Mouse (Mus musculus) neural tube, embryonic 13.5 days (tissue): Measurements from ENCODE around the gene Tsks. TPM values are rescaled to one million over a fixed set of nuclear protein-coding genes. Genes with fewer than 3 reads are reported as not detected.
A peak's percentile ranks its signal among the peaks of the same experiment; 100 is the strongest.

Experiments
- ATAC-seq: fragments of 200-750 bp; cut with Nextera tagmentation; 2 replicates; pipeline ENCODE4 v1.8.0; 2017; ENCODE audit warnings: low read depth, mild to moderate bottlenecking, moderate TSS enrichment, moderate library complexity
- H3K27ac ChIP-seq: fragments of 300-500 bp; sonication (generic); replicated peaks from 2 replicates; pipeline ENCODE4 v1.5.1; 2015; ENCODE audit warnings: moderate library complexity, mild to moderate bottlenecking, inconsistent platforms
- H3K27me3 ChIP-seq: fragments of 300-500 bp; sonication (generic); 2 replicates; pipeline ENCODE4 v1.6.1; 2015; ENCODE audit warnings: mild to moderate bottlenecking, inconsistent platforms
- H3K36me3 ChIP-seq: fragments of 300-500 bp; sonication (generic); 2 replicates; pipeline ENCODE4 v1.6.1; 2015; ENCODE audit warnings: mild to moderate bottlenecking, inconsistent platforms
- H3K4me1 ChIP-seq: fragments of 300-500 bp; sonication (generic); replicated peaks from 2 replicates; pipeline ENCODE4 v1.6.1; 2015; ENCODE audit warnings: inconsistent platforms
- H3K4me2 ChIP-seq: fragments of 300-500 bp; sonication (generic); 2 replicates; pipeline ENCODE4 v1.6.1; 2015; ENCODE audit warnings: inconsistent platforms, mild to moderate bottlenecking, moderate library complexity
- H3K4me3 ChIP-seq: fragments of 300-500 bp; sonication (generic); 2 replicates; pipeline ENCODE4 v1.5.1; 2015; ENCODE audit warnings: mild to moderate bottlenecking, inconsistent platforms
- H3K9ac ChIP-seq: fragments of 300-500 bp; sonication (generic); 2 replicates; pipeline ENCODE4 v1.6.1; 2015; ENCODE audit warnings: moderate library complexity, mild to moderate bottlenecking, inconsistent platforms
- H3K9me3 ChIP-seq: fragments of 300-500 bp; sonication (generic); 2 replicates; pipeline ENCODE4 v1.6.1; 2016; ENCODE audit warnings: inconsistent platforms
- WGBS: fragments of 180-500 bp; shearing (Covaris S2); methylation state at CpG from one replicate; pipeline ENCODE4 v1.1.7; 2015; 5-methylcytosine and 5-hydroxymethylcytosine counted together
- polyA plus RNA-seq: library from polyadenylated mRNA; unstranded; fragments of >200 nt; fragmentation: Nextera tagmentation; extraction: Ambion mirVana; gene quantifications from 2 replicates; pipeline ENCODE4 v1.2.1, GENCODE M21; 2015

Tsks gene
- polyA plus RNA-seq, 1 experiment from 2014 or later = 0.22 TPM

DNA sequence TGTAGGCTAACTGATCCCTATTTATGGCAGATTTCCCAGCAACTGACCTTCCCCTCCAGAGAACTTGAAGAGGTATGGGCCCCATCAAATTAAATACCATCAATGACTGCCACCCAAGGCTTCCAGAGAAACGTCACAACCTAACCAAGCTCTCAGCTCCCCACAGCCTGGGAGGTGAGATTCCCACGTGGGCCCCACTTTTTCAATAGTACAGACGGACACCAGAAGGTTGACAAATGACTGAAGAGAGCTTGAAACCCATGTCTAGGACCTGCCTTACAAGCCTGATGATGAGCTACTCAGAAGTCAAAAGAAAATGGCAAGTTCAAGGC is 41.8 kb downstream of the Tsks start:
- whole genome bisulfite sequencing = 44% methylated on average over 3 of the region's 3 CpGs
- no peak for ATAC-seq
- H3K9ac ChIP-seq = peak overlapping the region; percentile 55

GRCm38 (mm10) chr7:44985595-44986191 is 42.7 kb downstream of the Tsks start:
- no peaks in the 10 kb centered on the region for H3K9me3 ChIP-seq
- peak overlapping the region; percentile 98 for H3K9ac ChIP-seq
- H3K4me3 ChIP-seq = peak overlapping the region; percentile 95
- H3K27me3 ChIP-seq = no peaks in the 10 kb centered on the region
- H3K4me1 ChIP-seq = peaks cover 44% of the 10 kb centered on the region
- H3K4me2 ChIP-seq = peak overlapping the region; percentile 70
- ATAC-seq = peak; percentile 7
- peak overlapping the region; percentile 96 for H3K27ac ChIP-seq
- 2% methylated on average over 44 of the region's 45 CpGs for WGBS
- H3K36me3 ChIP-seq = peaks cover 26% of the 10 kb centered on the region

More for the DNA sequence above, 41.8 kb downstream of the Tsks start:
- Histone ChIP-seq H3K36me3 (peaks cover 35% of the 10 kb centered on the region), H3K4me1 (peaks cover 44% of the 10 kb centered on the region), H3K9me3 (no peaks in the 10 kb centered on the region), H3K4me3 (peak overlapping the region; percentile 95), H3K27me3 (no peaks in the 10 kb centered on the region), H3K4me2 (peak overlapping the region; percentile 70), H3K27ac (peak overlapping the region; percentile 96; the same call in 1 of the 2 replicates)

DNA sequence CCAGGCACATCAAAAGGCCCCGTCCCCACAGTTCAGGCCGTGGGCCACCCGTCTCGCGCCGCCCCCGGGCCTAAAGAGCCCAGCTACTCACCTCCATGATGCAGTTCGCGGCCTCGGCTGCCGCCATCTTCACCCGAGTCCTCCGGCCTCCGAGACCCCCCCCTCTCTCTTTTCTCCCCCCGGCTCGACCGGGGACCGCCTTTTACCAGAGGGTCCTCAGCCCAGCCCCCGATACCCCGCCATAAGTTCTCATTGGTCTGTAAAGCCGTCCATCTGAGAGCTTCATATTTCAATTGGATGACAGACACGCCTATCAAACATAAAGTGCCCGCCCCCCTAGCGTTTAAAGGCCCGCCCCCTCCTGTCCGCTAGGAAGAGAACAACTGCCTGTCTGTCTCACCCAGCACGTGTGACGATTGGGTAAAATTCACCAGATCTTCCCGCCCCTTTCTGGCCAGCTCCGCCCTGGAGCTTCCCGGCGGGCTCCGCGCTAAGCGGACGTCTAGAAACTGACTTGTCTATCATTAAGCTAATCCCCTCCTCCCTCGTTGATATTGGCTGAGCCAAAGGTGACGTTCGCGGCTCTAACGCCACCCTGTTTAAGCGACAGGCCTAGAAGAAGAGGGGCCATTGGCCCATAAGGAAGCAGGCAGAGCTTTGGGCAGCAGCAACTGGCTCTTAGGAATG is 43.3 kb downstream of the Tsks start, which contains the start of gene Prmt1:
Gene Prmt1, minus strand, starts transcription at position 377 of the 687 bp plus-strand sequence.
- Histone ChIP-seq H3K4me2 (peak within 1 kb of the TSS; percentile 70), H3K36me3 (peaks cover 21% of the 10 kb centered on the region), H3K9me3 (no peaks in the 10 kb centered on the region), H3K4me1 (peaks cover 44% of the 10 kb centered on the region), H3K27me3 (no peaks in the 10 kb centered on the region), H3K4me3 (peak within 1 kb of the TSS; percentile 95), H3K27ac (peak within 1 kb of the TSS; percentile 96), H3K9ac (peak within 1 kb of the TSS; percentile 98)
- WGBS = under 1% methylated on average over 42 of the region's 42 CpGs
- ATAC-seq = peak; percentile 97

- H3K4me1 ChIP-seq = peaks cover 44% of the 10 kb centered on the region
- peak; percentile 29 for ATAC-seq
Observed at GRCm38 (mm10) chr7:44986879-44987718, 44.1 kb downstream of the Tsks start.

GRCm38 (mm10) chr7:44996672-44997071 is 53.7 kb downstream of the Tsks start:
- no peaks in the 10 kb centered on the region for H3K9me3 ChIP-seq
- no peaks in the 10 kb centered on the region for H3K27me3 ChIP-seq
- H3K4me2 ChIP-seq = peak overlapping the region; percentile 79
- 18% methylated on average over 10 of the region's 10 CpGs for WGBS
- ATAC-seq = peak; percentile 3; the same call in 1 of the 2 replicates
- peaks cover 36% of the 10 kb centered on the region for H3K4me1 ChIP-seq
- H3K9ac ChIP-seq = peak overlapping the region; percentile 79
- peak overlapping the region; percentile 58 for H3K4me3 ChIP-seq
- no peak overlapping the region; the same call in 1 of the 2 replicates for H3K27ac ChIP-seq
- peaks cover 32% of the 10 kb centered on the region for H3K36me3 ChIP-seq

More at GRCm38 (mm10) chr7:44986879-44987718, 44.1 kb downstream of the Tsks start:
- H3K4me3 ChIP-seq = peak overlapping the region; percentile 57
- peak overlapping the region; percentile 90 for H3K27ac ChIP-seq
- H3K27me3 ChIP-seq = no peaks in the 10 kb centered on the region
- WGBS = under 1% methylated on average over 29 of the region's 29 CpGs
- H3K9ac ChIP-seq = peak overlapping the region; percentile 83
- no peaks in the 10 kb centered on the region for H3K9me3 ChIP-seq
- peaks cover 17% of the 10 kb centered on the region for H3K36me3 ChIP-seq
- peak overlapping the region; percentile 70 for H3K4me2 ChIP-seq

GRCm38 (mm10) chr7:44997231-44997939 is 54.4 kb downstream of the Tsks start, which contains the start of gene Irf3:
Gene Irf3 (plus strand): TSS chr7:44997648.
- Histone ChIP-seq H3K27me3 (no peaks in the 10 kb centered on the region), H3K4me2 (peak within 1 kb of the TSS; percentile 79), H3K9ac (peak within 1 kb of the TSS; percentile 79), H3K4me3 (peak within 1 kb of the TSS; percentile 58), H3K27ac (peak within 1 kb of the TSS; percentile 83), H3K4me1 (peaks cover 36% of the 10 kb centered on the region), H3K36me3 (peaks cover 36% of the 10 kb centered on the region), H3K9me3 (no peaks in the 10 kb centered on the region)
- ATAC-seq = peak; percentile 92
- under 1% methylated on average over 43 of the region's 43 CpGs for WGBS

DNA sequence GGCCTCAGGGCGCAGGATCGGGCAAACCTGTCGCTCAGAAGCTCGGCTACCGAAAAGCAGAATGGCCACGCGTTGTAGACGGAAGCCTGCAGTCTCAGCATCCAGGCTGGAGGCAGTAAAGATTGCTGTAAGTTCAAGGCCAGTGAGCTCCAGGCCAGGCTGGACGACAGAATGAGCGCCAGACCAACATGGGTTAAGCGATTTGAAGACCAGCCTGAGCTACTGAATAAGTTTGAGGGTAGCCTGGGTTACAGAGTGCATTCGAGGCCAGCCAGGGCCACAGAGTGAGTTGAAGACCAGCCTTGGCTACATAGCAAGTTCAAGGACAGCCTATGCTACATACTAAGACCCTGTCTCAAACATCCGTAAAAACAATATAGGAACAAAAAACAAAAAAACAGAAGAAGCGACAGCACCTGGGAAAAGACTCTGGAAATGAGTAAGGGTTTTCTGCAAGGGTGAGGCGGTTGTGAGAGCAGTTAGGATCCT is 55.0 kb downstream of the Tsks start:
- Histone ChIP-seq H3K27ac (peak overlapping the region; percentile 83), H3K9me3 (no peaks in the 10 kb centered on the region), H3K4me3 (peak overlapping the region; percentile 58), H3K9ac (peak overlapping the region; percentile 79), H3K36me3 (peaks cover 40% of the 10 kb centered on the region), H3K4me1 (peaks cover 36% of the 10 kb centered on the region), H3K27me3 (no peaks in the 10 kb centered on the region), H3K4me2 (peak overlapping the region; percentile 79)
- ATAC-seq = peak; percentile 12
- WGBS = 4% methylated on average over 15 of the region's 15 CpGs

DNA sequence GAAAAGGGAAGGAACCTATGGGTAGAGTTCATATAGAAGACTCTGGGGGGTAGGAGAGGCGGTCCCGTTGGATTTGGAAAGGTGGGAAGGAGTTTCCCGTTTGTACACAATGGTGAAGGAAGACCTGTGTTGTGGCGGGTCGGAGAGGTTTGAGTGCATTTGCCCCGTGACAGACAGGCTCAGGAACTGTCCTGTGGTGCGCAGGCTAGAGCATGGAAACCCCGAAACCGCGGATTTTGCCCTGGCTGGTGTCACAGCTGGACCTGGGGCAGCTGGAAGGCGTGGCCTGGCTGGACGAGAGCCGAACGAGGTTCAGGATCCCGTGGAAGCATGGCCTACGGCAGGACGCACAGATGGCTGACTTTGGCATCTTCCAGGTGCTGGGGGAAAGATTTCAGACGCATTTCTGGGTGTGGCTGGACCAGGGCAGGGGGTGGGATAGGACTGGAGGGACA is 55.5 kb downstream of the Tsks start, which contains the start of gene Bcl2l12:
Gene Bcl2l12, minus strand, starts transcription at position 212 of the 455 bp plus-strand sequence.
- H3K4me1 ChIP-seq = peaks cover 36% of the 10 kb centered on the region
- H3K4me3 ChIP-seq = peak within 1 kb of the TSS; percentile 58
- H3K4me2 ChIP-seq = peak within 1 kb of the TSS; percentile 79
- no peak for ATAC-seq
- 6% methylated on average over 18 of the region's 18 CpGs for WGBS
- H3K27me3 ChIP-seq = no peaks in the 10 kb centered on the region
- peak within 1 kb of the TSS; percentile 83 for H3K27ac ChIP-seq
- H3K9me3 ChIP-seq = no peaks in the 10 kb centered on the region
- peaks cover 45% of the 10 kb centered on the region for H3K36me3 ChIP-seq
- peak within 1 kb of the TSS; percentile 79 for H3K9ac ChIP-seq

GRCm38 (mm10) chr7:44999753-45000152 is 56.7 kb downstream of the Tsks start:
- H3K27me3 ChIP-seq = no peaks in the 10 kb centered on the region
- peaks cover 50% of the 10 kb centered on the region for H3K36me3 ChIP-seq
- H3K4me3 ChIP-seq = no peak overlapping the region
- H3K4me2 ChIP-seq = peak overlapping the region; percentile 79
- no peaks in the 10 kb centered on the region for H3K9me3 ChIP-seq
- peaks cover 36% of the 10 kb centered on the region for H3K4me1 ChIP-seq
- no peak overlapping the region for H3K9ac ChIP-seq
- H3K27ac ChIP-seq = no peak overlapping the region
- WGBS = 81% methylated on average over 11 of the region's 11 CpGs
- ATAC-seq = no peak

GRCm38 (mm10) chr7:45000539-45001114 is 57.6 kb downstream of the Tsks start:
- H3K9me3 ChIP-seq = no peaks in the 10 kb centered on the region
- 84% methylated on average over 21 of the region's 21 CpGs for WGBS
- ATAC-seq = no peak
- 0 out of 2 replicates have a peak overlapping the region, but pooled peaks have one; percentile 12 for H3K9ac ChIP-seq
- H3K4me3 ChIP-seq = no peak overlapping the region
- H3K36me3 ChIP-seq = peaks cover 59% of the 10 kb centered on the region
- H3K4me1 ChIP-seq = peaks cover 36% of the 10 kb centered on the region
- no peak overlapping the region for H3K4me2 ChIP-seq
- H3K27me3 ChIP-seq = no peaks in the 10 kb centered on the region
- H3K27ac ChIP-seq = no peak overlapping the region

GRCm38 (mm10) chr7:45002440-45002839 is 59.4 kb downstream of the Tsks start:
- Histone ChIP-seq H3K36me3 (peaks cover 77% of the 10 kb centered on the region), H3K4me1 (peaks cover 23% of the 10 kb centered on the region), H3K9ac (no peak overlapping the region), H3K27me3 (no peaks in the 10 kb centered on the region), H3K9me3 (no peaks in the 10 kb centered on the region), H3K27ac (no peak overlapping the region), H3K4me2 (no peak overlapping the region), H3K4me3 (no peak overlapping the region)
- no peak for ATAC-seq
- 93% methylated on average over 7 of the region's 7 CpGs for WGBS
